Mouse (Mus musculus): ENCODE measurements around the gene Clca3a2. TPM values are rescaled to one million over a fixed set of nuclear protein-coding genes. Genes with fewer than 3 reads are reported as not detected.

Clca3a2 gene
- polyA plus RNA-seq, 1 experiment: not detected

Other genes starting within 250 kb of the Clca3a2 start
- gene Hs2st1, start 249.3 kb downstream of the Clca3a2 start, polyA plus RNA-seq (2012; ENCODE audit: insufficient read depth, insufficient read length, low replicate concordance, missing spikeins): not detected in 2 replicates
- gene Selenof, start 249.2 kb downstream of the Clca3a2 start, polyA plus RNA-seq (2012; ENCODE audit: insufficient read depth, insufficient read length, low replicate concordance, missing spikeins): not detected in 2 replicates
- 182 TPM in 1 of 2 replicates, not detected in the other for gene Sh3glb1, start 99.2 kb downstream of the Clca3a2 start, polyA plus RNA-seq (2012; ENCODE audit: insufficient read depth, insufficient read length, low replicate concordance, missing spikeins)
- gene Clca3a1, start 58.5 kb downstream of the Clca3a2 start, polyA plus RNA-seq (2012; ENCODE audit: insufficient read depth, insufficient read length, low replicate concordance, missing spikeins): not detected in 2 replicates
- gene Clca3b, start 29.9 kb upstream of the Clca3a2 start, polyA plus RNA-seq (2012; ENCODE audit: insufficient read depth, insufficient read length, low replicate concordance, missing spikeins): not detected in 2 replicates
- gene Clca4b, start 113.0 kb upstream of the Clca3a2 start, polyA plus RNA-seq (2012; ENCODE audit: insufficient read depth, insufficient read length, low replicate concordance, missing spikeins): not detected in 2 replicates
- gene Clca4a, start 155.6 kb upstream of the Clca3a2 start, polyA plus RNA-seq (2012; ENCODE audit: insufficient read depth, insufficient read length, low replicate concordance, missing spikeins): not detected in 2 replicates
- not detected in 2 replicates for gene Clca1, start 213.3 kb upstream of the Clca3a2 start, polyA plus RNA-seq (2012; ENCODE audit: insufficient read depth, insufficient read length, low replicate concordance, missing spikeins)

All from olfactory bulb, adult 2 months (tissue).